Mouse (Mus musculus) cortical plate, adult 2 months (tissue): ENCODE measurements around the gene Tmem129. TPM values are rescaled to one million over a fixed set of nuclear protein-coding genes. Genes with fewer than 3 reads are reported as not detected.

Experiments used
- H3K27ac ChIP-seq: fragments of 200-500 bp; 2 replicates; pipeline ENCODE4 v1.5.1; 2012; ENCODE audit warnings: low read length, control low read depth, inconsistent platforms; ENCODE audit not compliant: insufficient read depth
- H3K4me1 ChIP-seq: fragments of 200-500 bp; 2 replicates; pipeline ENCODE4 v1.6.1; 2011; ENCODE audit warnings: low read length; ENCODE audit not compliant: control insufficient read depth, insufficient read depth
- H3K4me3 ChIP-seq: fragments of 200-500 bp; 2 replicates; pipeline ENCODE4 v1.5.1; 2011; ENCODE audit warnings: mild to moderate bottlenecking, low read length, control low read depth; ENCODE audit not compliant: insufficient read depth
- CTCF ChIP-seq: fragments of 200-500 bp; IDR thresholded peaks from 2 replicates; pipeline ENCODE4 v1.5.1; 2011; ENCODE audit warnings: mild to moderate bottlenecking, control low read depth, low read length; ENCODE audit not compliant: insufficient read depth; ENCODE audit errors: extremely low read depth
- POLR2A ChIP-seq: fragments of 200-500 bp; IDR thresholded peaks from 2 replicates; pipeline ENCODE4 v1.6.1; 2011; ENCODE audit warnings: mild to moderate bottlenecking, low read length, control low read depth; ENCODE audit not compliant: insufficient read depth; ENCODE audit errors: extremely low read depth
- polyA plus RNA-seq: library from polyadenylated mRNA; depleted of rRNA; stranded (reverse); fragments of >200 nt; gene quantifications from 2 replicates; pipeline ENCODE4 v1.2.3, GENCODE M21; 2012

Gene Tmem129
- polyA plus RNA-seq, 1 experiment = 37.1 TPM

DNA sequence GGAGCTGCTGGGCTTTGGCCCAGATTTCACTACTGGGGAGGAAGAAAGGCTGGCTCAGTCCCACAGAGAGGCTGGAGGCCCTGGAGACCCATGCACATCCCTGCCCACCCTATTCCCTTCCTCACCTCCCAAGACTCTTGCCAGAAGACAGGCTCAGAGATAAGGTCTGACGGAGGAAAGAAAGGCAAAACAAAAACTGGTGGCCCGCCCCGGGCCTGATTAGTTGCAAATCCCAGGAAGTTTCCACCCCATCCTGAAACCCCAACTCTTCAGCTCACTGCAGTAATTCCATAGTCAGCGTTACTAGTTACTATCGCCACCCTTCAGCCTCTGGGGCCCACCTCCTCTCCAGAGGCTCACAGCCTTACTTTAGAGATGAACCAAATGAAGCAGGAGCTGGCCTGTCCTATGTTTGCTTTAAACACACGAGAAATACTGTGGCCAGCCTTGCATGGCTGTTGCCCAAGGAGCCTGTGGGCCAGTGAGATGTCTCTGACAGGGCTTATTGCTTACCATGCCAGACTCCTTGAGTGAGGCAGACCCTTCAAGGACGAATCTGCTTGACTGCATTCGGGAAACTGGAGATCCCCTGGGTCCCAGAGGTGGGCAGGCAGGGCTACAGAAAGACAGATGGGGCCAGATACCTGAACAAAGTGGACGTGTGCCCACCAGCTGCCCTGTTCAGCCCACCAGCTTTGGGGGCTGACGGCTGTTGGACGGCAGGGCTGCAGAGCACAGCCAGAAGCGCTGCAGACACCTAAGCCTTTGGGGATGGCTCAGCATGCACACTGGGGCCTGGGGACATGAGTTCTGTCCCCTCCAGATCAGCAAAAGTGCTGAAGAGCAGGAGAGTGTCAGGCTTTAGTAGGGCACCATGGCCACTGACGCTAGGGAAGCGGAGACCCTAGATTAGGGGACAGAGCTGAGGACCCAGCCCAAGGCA is 30.3 kb upstream of the Tmem129 start:
- Histone ChIP-seq H3K4me1 (no peaks in the 10 kb centered on the region), H3K4me3 (no peak overlapping the region), H3K27ac (no peak overlapping the region)
- no peak for TF ChIP-seq POLR2A

DNA sequence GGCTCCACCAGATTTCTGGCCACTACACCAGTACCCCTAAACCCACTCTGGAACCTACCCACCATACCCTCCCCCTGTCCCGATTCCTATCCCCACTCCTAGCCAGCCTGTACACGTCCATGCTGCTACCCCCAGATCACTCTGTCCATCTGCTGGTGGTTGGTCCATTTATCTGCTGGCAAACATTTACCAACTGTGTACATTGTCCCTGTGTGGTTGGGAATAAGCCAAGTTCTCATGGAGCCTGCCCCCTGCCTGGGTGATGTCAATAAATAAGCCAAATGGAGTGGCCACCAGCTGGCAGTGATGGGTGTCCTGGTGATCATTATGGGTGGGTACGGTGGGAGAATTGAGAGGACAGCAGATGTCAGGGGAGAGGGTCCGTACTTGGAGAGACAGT is 28.9 kb upstream of the Tmem129 start:
- Histone ChIP-seq H3K4me1 (no peaks in the 10 kb centered on the region), H3K27ac (no peak overlapping the region), H3K4me3 (no peak overlapping the region)
- TF ChIP-seq POLR2A (no peak), CTCF (no peak)

DNA sequence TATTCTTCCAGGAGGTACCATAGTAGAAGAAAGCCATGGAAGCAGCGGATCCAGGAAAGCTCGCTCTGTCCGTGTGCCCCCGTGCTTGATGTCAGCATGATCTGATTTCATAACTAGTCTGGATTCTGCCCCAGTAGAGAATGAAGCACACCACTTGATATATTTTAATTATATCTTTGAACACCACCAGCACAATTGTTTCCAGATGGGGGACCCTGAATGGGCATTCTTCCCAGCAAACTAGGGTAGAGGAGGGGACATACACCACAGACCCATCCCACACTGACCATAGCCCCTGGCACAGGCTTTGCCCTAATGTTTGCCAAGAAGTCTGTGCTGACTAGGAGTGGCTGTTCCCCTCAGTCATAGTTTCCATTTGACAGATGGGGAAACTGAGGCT is 26.7 kb upstream of the Tmem129 start:
- Histone ChIP-seq H3K27ac (no peak overlapping the region), H3K4me1 (no peaks in the 10 kb centered on the region), H3K4me3 (no peak overlapping the region)
- no peak for TF ChIP-seq CTCF

DNA sequence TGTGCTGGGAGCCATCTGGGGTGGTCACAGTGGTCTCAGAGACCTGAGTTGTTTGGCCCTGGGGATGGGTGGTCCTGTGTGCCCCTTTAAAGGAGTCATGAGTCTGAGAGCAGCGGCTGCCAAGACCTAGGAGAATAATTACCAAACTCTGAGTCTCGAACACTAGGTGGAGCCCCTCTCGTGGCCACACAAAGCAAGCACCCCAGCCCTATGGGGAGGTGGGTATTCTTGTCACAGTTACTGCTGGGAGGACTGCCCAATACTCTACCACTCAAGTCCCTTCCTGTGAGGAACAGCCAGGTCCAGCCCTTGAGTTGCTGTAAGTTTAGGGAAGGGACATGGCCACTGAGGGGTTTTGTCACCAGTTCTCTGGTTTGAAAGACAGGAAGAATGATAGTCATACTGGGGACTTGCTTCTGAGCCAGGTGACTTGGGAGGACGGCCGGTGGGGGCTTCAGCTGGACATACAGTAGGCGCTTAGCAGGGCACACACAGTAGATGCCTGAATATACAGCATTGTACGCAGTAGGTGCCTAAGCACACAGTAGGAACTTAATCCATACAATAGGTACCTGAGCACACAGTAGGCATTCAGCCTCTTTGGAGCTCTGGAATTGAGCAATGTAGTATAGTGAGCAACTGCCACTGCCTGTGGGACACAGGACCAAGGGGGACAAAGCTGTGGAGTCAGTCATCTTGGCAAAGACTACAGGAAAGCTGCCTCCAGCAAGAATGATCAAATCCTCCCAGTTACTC is 25.9 kb upstream of the Tmem129 start:
- Histone ChIP-seq H3K27ac (no peak overlapping the region), H3K4me1 (no peaks in the 10 kb centered on the region), H3K4me3 (no peak overlapping the region)
- TF ChIP-seq POLR2A (no peak), CTCF (peak; percentile 48)

DNA sequence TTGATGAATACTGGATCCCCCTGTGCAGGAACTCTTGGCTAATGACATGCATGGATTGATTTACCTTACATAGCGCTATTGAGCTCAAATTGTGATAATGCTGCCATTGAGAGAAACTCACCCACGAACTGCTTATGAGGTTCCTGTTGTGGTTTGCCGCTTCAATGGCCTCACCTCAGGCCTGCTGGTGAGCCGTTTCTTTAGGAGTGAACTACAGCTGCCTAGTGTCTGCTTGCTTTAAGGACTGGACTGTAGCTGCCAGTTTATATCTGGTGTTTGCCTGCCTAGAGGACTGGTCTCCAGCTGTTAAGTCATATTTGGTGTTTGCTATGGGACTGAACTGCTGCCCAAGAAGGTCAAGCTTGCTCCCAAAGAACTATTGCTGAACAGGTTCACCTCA is 24.7 kb upstream of the Tmem129 start:
- H3K4me1 ChIP-seq = no peaks in the 10 kb centered on the region
- no peak overlapping the region for H3K4me3 ChIP-seq
- no peak overlapping the region for H3K27ac ChIP-seq
- TF ChIP-seq POLR2A (no peak), CTCF (no peak)

DNA sequence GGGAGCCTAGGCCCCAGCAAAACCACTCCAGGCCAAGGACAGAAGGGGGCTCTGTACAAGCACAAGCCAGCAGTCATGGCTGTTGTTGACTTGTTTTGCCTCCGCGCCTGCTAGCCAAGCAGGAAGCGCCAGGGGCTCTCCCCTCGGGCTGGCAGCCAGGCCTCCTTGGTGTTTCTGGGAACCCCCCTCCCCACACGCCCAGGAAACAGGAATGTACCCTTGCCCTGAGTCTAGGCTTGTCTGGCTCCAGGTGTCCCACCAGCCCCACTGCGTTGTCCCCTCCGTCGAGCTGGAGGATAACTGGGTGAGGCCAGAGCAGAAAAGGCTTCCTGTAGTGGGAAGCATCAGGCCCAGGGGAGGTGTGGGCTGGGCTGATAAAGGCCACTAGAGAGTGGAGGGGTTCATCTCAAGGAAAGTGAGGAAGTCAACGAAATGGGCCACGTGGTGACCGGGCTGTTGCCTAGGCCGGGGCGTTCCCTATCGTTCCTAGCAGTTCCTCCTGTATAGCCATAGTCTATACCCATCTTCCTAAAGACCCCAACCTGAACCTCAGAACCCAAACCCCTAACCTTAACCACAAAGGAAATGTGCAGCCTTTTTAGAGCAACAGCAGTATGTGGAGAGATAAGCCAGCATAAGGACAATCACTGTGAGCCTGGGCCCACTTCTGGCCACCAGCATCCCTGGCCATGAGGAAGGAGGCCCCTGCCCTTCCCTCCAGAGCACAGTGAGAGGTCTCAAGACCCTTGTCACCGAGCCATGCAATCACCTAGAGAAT is 23.6 kb upstream of the Tmem129 start:
- H3K27ac ChIP-seq = no peak overlapping the region
- no peak overlapping the region for H3K4me3 ChIP-seq
- H3K4me1 ChIP-seq = no peaks in the 10 kb centered on the region
- TF ChIP-seq POLR2A (no peak), CTCF (no peak)

DNA sequence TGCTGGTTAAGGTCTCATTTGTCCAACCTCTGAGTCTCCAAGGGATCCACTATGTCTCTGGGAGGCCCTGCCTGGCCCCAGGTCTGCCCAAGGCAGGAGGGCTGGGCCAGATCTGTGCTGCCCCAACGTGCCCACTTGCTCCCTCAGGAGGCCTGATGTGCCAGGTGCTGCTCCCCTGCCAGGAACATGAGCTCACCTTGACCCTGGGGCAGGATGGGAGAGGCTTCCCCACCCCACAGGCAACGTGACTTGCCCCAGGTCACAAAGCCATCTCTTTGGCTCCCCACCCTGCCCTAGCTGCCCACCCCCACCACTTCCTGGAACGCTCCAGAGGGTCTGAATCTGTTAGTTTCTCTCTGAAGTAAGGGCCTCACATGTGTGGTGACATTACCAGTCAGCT is 22.8 kb upstream of the Tmem129 start:
- Histone ChIP-seq H3K4me1 (no peaks in the 10 kb centered on the region), H3K27ac (no peak overlapping the region), H3K4me3 (no peak overlapping the region)
- no peak for TF ChIP-seq POLR2A
- no peak for TF ChIP-seq CTCF

DNA sequence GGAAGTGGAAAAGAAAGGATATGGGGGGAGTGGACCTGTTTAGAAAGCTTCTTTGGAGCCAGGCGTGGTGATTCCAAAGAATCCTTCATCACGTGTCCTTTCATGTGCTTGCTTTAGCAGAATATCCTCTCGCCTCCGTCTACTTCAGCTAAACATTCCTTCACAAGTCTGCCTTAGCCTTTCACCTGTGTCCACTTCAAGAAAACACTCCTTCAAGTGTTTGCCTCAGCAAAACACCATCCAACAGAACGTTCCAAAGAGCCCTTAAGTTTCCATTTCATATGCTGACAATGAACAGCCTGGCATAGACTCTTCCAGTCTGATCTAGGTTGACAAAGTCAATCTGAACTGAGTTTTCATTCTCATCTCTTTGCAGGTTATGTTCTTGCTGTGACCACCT is 20.0 kb upstream of the Tmem129 start:
- H3K27ac ChIP-seq = no peak overlapping the region
- no peaks in the 10 kb centered on the region for H3K4me1 ChIP-seq
- no peak for TF ChIP-seq POLR2A
- no peak for TF ChIP-seq CTCF
- no peak overlapping the region for H3K4me3 ChIP-seq

DNA sequence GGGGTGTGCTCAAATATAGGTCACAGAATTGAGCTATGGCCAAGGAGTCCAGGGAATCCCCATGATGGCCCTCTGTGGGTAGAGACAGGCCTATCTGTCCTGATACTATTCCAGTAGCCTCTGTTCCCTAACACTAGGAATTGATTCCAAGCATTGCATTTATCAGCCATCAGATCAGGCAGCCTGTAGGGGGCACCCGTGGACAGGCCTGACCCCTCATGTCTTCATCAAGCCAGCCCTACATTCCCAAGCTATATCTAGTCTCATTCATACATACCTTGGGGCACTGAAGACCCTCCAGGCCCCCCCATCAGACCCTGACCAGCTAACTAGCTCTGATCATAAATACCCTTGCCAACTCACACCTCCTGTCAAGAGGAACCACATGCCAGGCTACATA is 17.7 kb upstream of the Tmem129 start:
- Histone ChIP-seq H3K27ac (no peak overlapping the region), H3K4me1 (no peaks in the 10 kb centered on the region), H3K4me3 (no peak overlapping the region)
- TF ChIP-seq POLR2A = no peak
- peak; percentile 73 for TF ChIP-seq CTCF
